Mouse (Mus musculus) layer of hippocampus, adult 18-20 months (tissue): ENCODE results near the gene Hist2h2aa2. TPM values are rescaled to one million over a fixed set of nuclear protein-coding genes. Genes with fewer than 3 reads are reported as not detected.
"Not testable (repeated sequence)": the region's sequence is repeated elsewhere in the genome, so short reads cannot be mapped to it uniquely, and the experiment has no call there.

Experiments
- DNase-seq, 2 experiments: peaks; one replicate each; pipeline ENCODE4 v3.0.0; 2022; ENCODE audit warnings: low spot score in 2 of 2
- total RNA-seq, 2 experiments: library from RNA; stranded (reverse); gene quantifications; 2 replicates each; pipeline ENCODE4 v1.2.3; 2021

Gene Hist2h2aa2
- total RNA-seq, 2 experiments from 2014 or later, result 207 to 216 TPM

- DNase-seq, result no peak
Measured at GRCm38 (mm10) chr3:96237335-96237903, 2.7 kb downstream of the Hist2h2aa2 start.

GRCm38 (mm10) chr3:96236834-96237334, 3.2 kb downstream of the Hist2h2aa2 start:
- no peak for DNase-seq

- DNase-seq, result no peak
Measured at GRCm38 (mm10) chr3:96235836-96236235, 4.2 kb downstream of the Hist2h2aa2 start.

GRCm38 (mm10) chr3:96234914-96235313, 5.2 kb downstream of the Hist2h2aa2 start:
- DNase-seq, result no peak

GRCm38 (mm10) chr3:96231758-96232120, 8.3 kb downstream of the Hist2h2aa2 start:
- DNase-seq, result no peak

GRCm38 (mm10) chr3:96230910-96231757, 8.9 kb downstream of the Hist2h2aa2 start:
- no peak for DNase-seq

GRCm38 (mm10) chr3:96230404-96230803, 9.7 kb downstream of the Hist2h2aa2 start:
- DNase-seq, result no peak

- DNase-seq, result no peak
Measured at GRCm38 (mm10) chr3:96228828-96229227, 11.2 kb downstream of the Hist2h2aa2 start.

- DNase-seq, result no peak
Measured at GRCm38 (mm10) chr3:96226695-96227648, 13.1 kb downstream of the Hist2h2aa2 start.

GRCm38 (mm10) chr3:96225421-96225820, 14.7 kb downstream of the Hist2h2aa2 start:
- no peak for DNase-seq

GRCm38 (mm10) chr3:96222774-96223173, 17.3 kb downstream of the Hist2h2aa2 start:
- no peak for DNase-seq

- no peak for DNase-seq
Measured at GRCm38 (mm10) chr3:96221640-96222038, 18.4 kb downstream of the Hist2h2aa2 start.

- peak; percentile 89 to 94 for DNase-seq
Measured at GRCm38 (mm10) chr3:96220765-96221639, 19.1 kb downstream of the Hist2h2aa2 start, which contains the start of the genes Hist2h2ac and Hist2h2be. Hist2h2ac (minus strand) TSS chr3:96220880. Hist2h2be (plus strand) TSS chr3:96221119.

GRCm38 (mm10) chr3:96220131-96220764, 19.8 kb downstream of the Hist2h2aa2 start:
- DNase-seq, result not testable (repeated sequence)

GRCm38 (mm10) chr3:96219661-96220130, 20.4 kb downstream of the Hist2h2aa2 start, which contains the start of the genes Bola1 and Hist2h2ab:
Bola1 (minus strand) TSS chr3:96219709.
Hist2h2ab (plus strand) TSS chr3:96219865.
- peak; percentile 77 to 91 for DNase-seq

GRCm38 (mm10) chr3:96219191-96219641, 20.9 kb downstream of the Hist2h2aa2 start:
- no peak for DNase-seq

GRCm38 (mm10) chr3:96209242-96209641, 30.8 kb downstream of the Hist2h2aa2 start:
- no peak for DNase-seq

- DNase-seq, result no peak
Measured at GRCm38 (mm10) chr3:96207819-96208218, 32.3 kb downstream of the Hist2h2aa2 start.

GRCm38 (mm10) chr3:96199731-96200130, 40.3 kb downstream of the Hist2h2aa2 start:
- no peak for DNase-seq
